Mouse (Mus musculus): ENCODE measurements at regions not wholly inside any gene's neighbourhood (a gene's known extent, or its start where the extent isn't known, plus 50 kb on each side); places are given as distances from the start of the nearest gene placed in this dataset.

DNA sequence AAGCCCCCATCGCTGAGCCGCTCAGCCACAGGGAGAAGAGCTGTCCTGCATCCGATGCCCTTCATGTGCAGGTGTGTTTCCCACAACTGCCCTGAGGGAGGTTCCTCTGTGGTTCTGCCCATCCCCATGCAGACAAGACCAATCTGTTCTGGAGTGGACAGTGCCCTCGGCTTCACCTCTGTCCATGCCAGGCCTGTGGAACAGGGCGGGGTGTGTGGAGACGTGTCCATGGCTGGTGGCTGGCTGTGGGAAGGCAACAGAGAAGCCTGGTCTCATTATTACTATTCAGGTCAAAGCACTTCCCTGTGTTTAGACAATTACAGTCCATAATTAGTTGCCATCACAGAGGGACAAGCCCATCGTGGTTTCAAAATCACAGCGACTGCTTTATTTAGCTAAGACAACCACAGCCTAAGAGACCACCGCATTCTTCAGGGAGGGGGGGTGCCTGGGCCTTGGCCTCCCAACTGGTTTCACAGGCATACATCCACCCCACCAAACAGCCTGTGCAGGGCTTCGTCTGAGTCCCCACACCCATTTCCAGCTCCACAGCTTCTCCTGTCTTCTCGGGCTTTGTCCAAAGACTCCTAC is 97.7 kb downstream of the Rplp1 start:
- peak; percentile 91 for DNase-seq (ENCODE audit: inconsistent ontology term)

DNA sequence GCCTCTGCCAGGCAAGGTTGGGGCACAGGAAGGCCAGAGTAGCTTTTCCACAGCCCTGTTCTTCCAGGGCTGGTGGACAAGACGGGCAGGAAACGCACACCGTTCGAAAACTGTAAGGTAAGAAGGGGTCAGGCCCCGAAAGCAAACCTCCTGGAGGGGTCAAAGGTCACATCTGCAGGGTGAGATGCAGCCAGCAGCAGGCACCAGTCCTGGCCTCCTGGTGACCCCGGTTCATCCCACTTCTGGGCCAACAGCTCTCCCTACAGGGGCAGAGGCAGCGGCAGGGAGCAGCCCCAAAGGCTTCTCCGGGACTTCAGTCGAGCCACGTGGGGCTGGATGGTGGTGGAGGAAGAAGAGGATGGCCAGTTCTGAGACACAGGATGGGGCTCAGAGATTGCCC is 98.3 kb downstream of the Rplp1 start:
- DNase-seq (ENCODE audit: inconsistent ontology term) = no peak

GRCm38 (mm10) chr9:61813291-61813690 is 101.1 kb downstream of the Rplp1 start:
- DNase-seq (ENCODE audit: inconsistent ontology term) = no peak

DNA sequence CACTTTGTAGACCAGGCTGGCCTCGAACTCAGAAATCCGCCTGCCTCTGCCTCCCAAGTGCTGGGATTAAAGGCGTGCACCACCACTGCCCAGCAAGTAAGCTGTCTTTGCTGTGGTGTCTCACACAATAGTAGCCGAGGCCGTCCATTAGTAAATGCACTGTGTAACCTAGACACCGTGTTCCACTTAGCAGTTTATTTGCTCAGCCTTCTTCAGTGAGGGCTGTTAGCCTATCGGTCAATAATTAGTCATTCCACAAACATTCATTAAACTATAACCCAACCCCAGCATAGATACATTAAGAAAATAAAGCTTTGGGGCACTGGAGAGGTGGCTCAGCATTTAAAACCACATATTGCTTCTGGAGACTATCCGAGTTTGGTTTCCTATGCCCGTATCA is 102.0 kb downstream of the Rplp1 start:
- DNase-seq (ENCODE audit: inconsistent ontology term) = no peak

DNA sequence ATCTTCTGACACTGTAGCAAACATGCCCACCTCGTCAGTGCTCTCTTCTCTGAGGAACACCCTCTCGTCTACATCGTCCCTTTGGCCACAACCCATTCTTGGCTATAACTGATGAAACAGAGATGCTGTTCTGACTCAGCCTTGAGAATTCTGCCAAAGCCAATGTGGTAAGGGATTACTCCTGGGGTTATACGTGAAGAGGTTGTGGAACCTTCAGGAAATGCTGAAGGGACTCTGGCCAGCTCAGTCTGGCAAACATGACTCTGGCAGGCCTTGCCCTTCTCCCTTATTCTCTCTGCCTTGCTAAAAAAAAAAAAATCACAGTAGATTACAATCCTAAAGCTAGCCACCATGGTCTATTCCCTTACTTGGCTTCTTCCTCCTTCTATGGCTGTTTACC is 103.9 kb downstream of the Rplp1 start:
- DNase-seq (ENCODE audit: inconsistent ontology term) = peak; percentile 41

- DNase-seq (ENCODE audit: inconsistent ontology term) = no peak
Measured at GRCm38 (mm10) chr9:61808351-61809225, 105.8 kb downstream of the Rplp1 start.

DNA sequence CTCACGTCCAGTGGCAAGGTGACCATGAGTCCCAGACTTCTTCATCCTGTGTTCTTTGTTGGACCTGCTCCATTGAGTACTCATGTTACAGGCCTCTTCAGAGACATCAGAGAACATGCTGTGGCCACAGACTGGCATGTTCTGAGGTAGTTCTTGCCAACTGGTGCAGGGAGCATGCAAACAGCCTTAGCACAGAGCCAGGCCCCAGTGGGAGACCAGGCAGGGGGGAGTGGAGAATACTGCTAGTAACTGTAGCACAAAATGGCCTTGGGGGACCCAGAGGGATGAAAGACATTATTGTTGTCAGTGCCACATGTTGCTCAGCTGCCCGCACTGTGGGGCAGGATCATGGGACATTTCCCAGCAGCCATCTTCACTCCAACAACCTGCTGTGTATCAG is 108.4 kb downstream of the Rplp1 start:
- DNase-seq (ENCODE audit: inconsistent ontology term) = no peak

DNA sequence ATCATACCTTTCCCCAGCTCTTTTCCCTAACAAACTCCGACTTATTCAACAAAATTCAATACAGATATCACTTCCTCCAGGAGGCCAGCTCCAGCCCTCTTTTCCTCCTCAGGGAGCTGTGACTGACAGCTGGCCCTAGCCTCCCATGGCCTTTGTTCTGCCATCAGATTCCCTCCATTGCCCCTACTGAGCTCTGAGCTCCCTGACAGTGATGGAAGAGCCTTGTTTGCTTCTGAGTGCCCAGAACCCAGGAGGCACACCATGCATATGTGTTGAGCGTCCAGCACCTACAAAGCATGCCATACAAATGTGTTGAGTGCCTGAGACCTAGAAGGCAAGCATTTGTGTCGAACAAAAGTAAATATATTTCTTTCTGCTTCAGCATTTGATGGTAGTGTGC is 110.8 kb downstream of the Rplp1 start:
- DNase-seq (ENCODE audit: inconsistent ontology term) = no peak

GRCm38 (mm10) chr9:61802694-61803093 is 111.6 kb downstream of the Rplp1 start:
- no peak for DNase-seq (ENCODE audit: inconsistent ontology term)

DNA sequence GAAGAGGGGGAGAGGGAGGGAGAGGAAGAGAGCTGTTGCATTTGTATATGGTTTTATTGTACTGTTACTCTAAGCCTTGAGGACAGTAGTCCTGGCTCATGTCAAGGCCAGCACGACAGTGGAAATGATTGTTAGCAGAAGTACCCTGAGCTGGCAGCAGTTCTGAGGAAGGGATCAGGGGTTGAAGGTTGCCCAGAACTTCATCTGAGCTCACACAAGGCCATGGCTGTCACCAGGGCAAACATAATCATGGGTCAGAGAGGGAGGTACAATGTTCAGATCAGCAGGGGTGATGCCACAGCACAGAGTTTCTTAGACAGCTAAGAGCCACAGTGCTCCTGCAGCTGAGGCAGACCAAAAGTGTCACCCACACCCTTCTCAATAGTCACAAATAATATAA is 114.8 kb downstream of the Rplp1 start:
- no peak for DNase-seq (ENCODE audit: inconsistent ontology term)

- DNase-seq (ENCODE audit: inconsistent ontology term) = no peak
Measured at GRCm38 (mm10) chr9:61795910-61796309, 118.4 kb downstream of the Rplp1 start.

DNA sequence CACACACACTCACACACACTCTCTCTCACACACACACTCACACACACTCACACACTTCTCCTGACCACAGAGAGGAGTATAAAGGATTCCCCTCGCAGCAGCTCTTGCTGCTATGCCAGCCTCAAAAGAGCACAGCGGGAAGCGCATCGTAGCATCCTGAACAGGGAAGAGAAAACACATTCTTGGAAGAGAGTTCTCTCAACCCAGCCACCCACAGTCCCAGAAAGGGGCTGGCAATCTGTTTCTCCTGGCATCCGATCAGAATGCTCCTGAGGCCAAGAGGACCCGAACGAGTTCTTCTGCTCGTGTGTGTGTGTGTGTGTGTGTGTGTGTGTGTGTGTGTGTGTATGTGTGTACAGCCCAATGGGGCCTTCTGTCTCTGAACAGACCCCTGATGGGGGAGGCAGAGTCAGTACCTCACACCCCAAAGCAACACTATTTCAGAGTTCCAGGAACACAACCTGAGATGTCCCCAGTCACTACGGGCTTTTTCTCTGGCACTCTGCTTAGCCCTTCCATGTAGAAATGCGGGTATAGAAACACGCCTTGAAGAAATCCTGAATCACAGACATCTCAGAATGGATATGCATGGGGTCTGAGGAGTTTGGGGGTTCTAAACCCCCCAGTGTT is 122.8 kb downstream of the Rplp1 start:
- DNase-seq (ENCODE audit: inconsistent ontology term) = peak; percentile 64

DNA sequence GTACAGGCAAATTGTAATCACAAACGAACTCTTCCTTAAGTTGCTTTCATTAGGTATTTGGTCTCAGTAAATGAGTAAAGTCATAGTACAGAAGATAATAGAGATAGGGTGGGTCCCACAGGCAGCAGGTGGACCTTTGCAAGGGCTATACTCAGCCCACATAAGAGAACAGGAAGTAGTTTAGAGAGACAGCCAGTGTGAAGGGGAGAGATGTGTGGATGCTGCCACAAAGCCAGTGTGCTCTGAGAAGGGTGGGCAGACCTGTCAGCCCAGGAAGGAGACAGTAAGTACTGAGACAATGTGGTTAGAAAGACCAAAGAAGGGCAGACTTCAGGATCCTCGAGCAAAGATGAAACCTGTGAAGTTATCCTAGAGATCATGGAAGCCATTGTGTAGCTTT is 123.5 kb downstream of the Rplp1 start:
- DNase-seq (ENCODE audit: inconsistent ontology term) = no peak

DNA sequence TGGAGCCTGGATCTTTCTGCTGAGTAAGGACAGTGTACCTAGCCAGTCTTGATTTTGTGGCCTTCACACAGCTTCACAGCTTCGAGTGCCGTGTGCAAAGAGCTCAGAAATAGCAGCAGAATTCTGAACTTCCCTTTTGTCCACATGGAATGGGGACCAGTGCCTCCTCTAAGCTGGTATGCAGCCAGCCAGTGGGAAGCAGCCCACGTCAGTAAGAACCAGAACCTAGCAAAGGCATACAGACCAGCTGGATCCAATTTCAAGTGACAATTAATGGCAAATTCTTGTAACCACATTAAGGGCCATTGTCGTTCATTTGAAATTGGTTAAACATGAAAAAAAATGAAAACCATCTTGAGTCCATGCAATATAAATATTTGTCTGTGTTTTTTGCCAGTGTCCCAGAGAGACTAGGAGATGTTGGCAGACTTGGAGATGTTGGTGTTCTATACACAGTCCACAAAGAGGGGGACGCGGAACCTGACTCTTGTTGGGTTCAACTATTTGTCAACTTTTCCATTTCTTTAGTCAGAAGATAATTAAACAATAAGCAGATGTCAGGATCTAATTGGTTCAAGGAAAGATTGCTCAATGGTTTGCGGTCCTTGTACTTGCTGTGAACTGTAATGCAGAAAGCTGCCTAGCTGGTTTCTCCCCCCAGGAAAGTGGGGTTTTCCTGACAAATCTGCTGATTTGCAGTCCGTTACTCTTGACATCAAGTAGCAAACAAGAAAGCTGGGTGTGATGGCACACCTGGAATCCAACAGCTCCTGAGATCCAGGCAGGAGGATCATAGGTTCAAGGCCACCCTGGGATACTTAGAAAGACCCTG is 125.1 kb downstream of the Rplp1 start:
- peak; percentile 69 for DNase-seq (ENCODE audit: inconsistent ontology term)

GRCm38 (mm10) chr9:61781469-61781868 is 132.9 kb downstream of the Rplp1 start:
- DNase-seq (ENCODE audit: inconsistent ontology term) = no peak

- no peak for DNase-seq (ENCODE audit: inconsistent ontology term)
Measured at GRCm38 (mm10) chr9:61780186-61780939, 134.0 kb downstream of the Rplp1 start.

DNA sequence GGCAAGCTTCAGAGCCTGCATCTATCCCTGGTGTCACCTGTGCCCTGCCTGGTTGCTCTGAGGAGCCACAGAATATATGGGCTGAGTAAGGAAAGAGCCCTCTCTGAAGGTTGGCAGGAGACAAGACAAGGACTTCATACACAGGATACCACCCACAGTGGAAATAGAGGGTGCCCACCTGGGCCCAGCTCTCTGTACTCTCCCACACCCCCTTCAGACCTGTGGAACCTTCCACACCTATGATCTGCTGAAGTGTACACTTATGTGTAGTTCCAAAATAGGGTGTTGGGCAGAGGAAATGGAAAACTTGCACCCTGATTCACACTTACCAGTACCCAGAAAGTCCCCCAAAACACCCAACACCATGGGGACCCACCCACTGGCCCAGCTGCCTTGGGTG is 135.2 kb downstream of the Rplp1 start:
- DNase-seq (ENCODE audit: inconsistent ontology term) = no peak

DNA sequence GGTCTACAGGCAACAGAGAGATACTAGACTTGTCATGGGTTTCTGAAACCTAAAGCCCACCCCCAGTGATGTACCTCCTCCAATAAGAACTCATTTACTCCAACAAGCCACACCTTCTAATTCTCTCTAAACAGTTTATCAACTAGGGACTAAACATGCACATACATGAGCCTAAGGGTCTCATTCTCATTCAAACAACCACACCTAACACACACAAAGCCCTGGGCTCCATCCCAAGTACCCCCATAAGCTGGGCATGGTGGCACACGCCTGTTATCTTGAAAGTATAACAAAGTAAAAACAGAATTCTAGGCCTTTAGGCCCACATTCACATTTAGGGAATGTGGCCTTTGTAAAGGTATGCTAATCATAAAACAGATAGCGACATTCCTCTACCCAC is 137.9 kb downstream of the Rplp1 start:
- DNase-seq (ENCODE audit: inconsistent ontology term) = no peak

DNA sequence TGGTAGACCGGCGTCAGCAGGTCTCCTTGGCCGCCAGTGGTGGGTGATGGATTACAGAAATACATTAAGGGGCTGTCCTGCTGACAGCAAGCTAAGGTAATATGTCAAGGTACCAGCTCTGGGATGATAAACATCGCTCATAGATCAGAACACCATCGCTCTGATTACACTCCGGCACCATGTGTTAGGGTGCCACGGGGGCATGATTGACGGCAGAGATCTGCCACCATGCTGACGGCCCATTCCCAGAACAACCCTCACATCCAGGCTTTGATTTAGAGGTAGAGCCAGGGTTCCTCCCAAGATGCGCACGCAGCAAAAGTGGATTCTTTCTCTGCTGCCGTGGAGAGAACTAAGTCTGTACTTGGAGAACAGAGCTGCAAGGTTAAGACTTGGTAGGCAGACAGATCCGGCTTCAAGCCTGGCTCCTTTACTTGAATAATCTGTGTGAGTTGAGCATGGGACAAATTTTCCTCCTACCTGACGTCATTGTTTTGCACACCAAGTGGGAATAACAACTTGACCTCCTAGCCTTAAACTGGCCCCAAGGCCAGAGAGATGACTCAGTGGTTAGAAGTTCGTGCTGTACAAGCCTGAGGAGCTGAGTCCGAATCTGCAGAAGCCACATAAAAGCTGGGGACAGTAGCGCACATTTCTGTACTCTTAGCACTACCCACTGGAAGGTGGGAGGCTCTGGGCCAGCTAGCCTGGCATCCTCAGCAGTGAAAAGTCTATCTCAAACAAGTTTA is 144.0 kb downstream of the Rplp1 start:
- DNase-seq (ENCODE audit: inconsistent ontology term) = no peak

DNA sequence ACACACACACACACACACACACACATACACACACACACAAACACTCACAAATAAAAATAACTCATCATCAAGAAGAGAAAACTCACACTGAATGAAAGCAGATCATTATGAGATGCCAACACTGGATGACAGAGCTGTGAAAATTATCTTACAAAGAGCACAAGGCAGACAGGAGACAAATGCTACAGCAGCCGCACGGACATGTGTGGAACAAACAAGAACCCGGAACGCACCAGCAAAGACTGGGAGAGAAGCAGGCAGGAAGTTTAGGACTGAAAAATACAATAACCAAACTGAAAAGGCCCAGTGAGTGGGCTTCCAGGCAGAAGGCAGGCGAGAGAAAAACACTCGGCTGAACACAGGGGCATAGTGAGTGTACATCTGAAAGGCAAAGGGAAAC is 148.2 kb downstream of the Rplp1 start:
- no peak for DNase-seq (ENCODE audit: inconsistent ontology term)

DNA sequence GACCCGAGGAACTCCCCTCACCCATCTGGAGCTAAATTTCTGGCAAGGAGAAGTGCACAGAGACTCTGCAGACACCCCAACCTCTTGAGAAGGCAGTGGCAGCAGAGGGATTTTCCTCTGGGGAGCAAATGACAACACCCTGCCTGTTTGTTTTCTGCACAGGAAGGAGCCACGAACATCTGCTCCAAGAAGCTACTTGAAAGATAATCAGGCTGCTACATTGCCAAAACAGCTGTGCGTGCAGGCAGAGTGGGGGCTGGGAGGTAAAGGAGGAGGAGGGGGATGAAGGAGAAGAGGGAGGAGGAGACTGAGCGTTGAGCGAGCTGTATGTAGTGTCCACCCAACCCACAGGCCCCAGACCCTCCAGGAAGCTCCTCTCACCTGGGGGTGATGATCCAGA is 149.0 kb downstream of the Rplp1 start:
- no peak for DNase-seq (ENCODE audit: inconsistent ontology term)

All from Muller cell, postnatal 12 days (primary cell).